Mouse (Mus musculus): ENCODE data around the gene Tanc1.

Tanc1 gene

GRCm38 (mm10) chr2:59648444-59648843 lies 36.6 kb downstream of the Tanc1 start:
- in situ Hi-C loops (cut with MboI), result no loop called here

- in situ Hi-C loops (cut with MboI), result no loop called here
These were observed 40.0 kb downstream of the Tanc1 start for GRCm38 (mm10) chr2:59651801-59652200.

DNA sequence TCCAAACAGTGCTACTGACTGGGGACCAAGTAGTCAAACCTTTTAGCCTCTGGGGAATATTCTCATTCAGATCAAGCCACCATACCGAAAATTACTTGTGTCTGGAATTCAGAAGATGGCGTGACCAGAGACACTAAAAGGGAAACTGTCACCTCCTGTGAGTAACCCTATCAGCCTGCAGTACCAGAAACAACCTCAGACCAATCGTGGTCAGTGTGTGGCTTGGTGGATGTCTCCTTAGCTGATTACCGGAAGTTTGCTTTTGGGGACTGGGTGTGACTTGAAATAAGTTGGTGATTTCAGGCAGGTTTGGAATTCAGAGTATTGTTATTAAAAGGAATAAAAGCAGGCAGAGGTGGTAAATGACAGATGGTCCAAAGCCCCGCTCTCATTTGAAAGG lies 40.9 kb downstream of the Tanc1 start:
- in situ Hi-C loops (cut with MboI), result no loop called here

- in situ Hi-C loops (cut with MboI), result no loop called here
These were observed 41.7 kb downstream of the Tanc1 start for GRCm38 (mm10) chr2:59653306-59654165.

DNA sequence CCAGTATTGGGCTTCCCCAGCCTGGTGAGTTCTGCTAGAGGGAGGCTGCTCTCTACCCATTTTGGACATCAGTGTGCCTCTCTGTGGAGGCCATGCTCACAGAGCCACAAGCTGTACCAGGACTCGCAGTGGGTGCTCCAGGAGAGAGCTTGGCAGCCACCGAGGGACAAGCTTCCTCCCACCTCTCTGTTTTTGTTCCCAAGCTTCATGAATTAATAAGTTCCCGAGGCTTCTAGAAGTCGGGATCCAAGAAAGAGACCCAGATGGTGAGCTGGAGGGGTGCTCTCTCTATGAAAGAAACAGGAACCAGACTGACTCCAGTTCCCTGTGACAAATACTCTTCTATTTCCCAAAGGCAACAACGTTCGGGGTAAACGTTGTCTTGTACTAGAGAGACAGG lies 43.6 kb downstream of the Tanc1 start:
- in situ Hi-C loops (cut with MboI), result no loop called here

DNA sequence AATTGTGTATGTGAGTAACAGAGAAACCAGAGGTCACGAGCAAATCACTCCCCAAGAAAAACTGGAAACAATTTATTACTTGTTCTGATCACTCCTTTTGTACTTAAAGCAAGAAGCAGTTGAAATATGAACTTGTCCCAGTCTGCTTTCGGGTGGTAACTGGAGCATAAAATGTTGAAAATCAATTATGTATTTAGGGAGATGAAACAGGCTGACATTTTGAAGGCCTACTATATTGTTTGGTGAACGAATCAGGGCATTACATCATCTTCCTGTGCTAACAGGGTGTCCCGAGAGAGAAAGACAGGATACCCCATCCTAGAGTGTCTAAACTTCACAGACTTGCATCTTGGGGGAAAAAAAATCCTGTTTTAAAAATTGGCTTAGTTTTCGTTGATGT lies 44.8 kb downstream of the Tanc1 start:
- in situ Hi-C loops (cut with MboI), result no loop called here

DNA sequence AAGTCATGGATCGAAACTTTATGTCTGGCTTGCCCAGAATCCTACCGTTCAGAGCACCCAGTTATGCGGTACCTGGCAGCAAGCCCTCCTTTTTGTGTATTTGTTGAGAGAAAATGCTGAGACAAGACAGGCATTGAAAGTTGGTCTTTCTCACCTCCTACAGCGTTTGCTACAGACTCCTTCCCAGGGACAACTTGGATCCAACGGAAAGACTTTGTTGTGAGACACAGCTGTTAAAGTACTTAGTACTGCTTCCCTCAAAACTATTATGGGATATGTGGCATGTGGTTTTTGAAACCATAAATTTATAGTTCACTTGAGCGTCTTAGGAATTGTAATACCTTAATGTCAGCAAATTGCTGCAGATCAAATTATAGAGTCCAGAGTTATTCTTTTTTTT lies 47.8 kb downstream of the Tanc1 start:
- in situ Hi-C loops (cut with MboI), result no loop called here

DNA sequence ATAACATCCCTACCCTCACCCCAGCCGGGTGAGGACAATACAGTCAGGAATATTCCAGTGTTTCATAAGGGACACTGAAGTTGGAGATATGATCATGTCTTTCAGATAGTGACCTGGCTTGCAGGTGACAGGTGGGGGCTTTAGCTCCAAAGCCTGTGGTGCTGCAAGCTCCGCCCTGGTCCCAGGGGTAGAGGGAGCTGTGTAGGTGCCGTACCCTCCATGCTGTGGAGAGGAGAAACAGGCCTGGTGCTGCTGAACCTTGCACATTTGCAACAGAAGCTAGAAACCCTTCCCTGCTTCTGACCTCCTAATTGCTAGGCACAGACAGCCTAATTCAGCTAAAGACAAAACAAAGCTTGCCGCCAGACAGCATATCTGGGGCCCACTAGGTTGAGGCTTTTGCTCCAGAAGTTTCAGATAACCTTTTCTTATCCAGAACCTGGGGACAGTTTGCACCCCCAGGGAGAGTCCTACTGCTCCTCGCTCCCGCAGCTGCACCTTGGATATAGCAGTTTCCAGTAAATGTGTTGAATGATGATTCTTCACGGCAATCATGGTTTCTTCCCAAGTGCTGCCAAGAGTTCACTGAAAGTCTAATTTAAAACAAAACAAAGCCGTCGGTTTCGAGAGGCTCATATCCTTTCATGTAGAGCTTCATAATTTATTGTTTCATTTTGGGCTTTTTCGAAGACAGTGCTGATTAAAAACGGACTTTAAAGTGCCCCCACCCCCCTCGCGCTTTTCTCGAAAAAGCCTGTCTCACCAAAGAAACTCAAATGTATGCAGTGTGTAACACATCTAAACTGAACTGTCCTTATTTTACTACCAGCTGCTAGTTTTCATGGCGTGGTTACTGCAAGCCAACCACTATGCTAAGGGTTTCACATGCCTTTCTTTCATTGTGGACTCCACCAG lies 49.3 kb downstream of the Tanc1 start:
- in situ Hi-C loops (cut with MboI), result no loop called here

GRCm38 (mm10) chr2:59664803-59665567 lies 53.1 kb downstream of the Tanc1 start:
- in situ Hi-C loops (cut with MboI), result no loop called here

DNA sequence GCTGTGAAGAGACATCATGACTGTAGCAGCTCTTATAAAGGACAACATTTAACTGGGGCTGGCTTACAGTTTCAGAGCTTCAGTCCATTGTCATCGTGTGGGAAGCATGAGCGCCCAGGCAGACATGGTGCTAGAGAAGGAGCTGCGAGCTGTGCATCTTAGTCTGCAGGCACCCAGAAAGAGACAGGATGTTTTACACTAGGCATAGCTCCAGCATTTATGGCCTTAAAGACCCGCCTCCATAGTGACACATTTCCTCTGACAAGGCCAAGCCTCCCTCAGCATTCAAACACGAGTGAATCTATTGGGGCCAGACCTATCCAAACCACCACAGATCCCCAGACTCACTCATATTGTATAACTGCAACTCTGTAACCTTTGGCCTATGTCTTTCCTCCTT lies 54.7 kb downstream of the Tanc1 start:
- in situ Hi-C loops (cut with MboI), result no loop called here

- in situ Hi-C loops (cut with MboI), result no loop called here
These were observed 58.5 kb downstream of the Tanc1 start for GRCm38 (mm10) chr2:59670087-59671060.

DNA sequence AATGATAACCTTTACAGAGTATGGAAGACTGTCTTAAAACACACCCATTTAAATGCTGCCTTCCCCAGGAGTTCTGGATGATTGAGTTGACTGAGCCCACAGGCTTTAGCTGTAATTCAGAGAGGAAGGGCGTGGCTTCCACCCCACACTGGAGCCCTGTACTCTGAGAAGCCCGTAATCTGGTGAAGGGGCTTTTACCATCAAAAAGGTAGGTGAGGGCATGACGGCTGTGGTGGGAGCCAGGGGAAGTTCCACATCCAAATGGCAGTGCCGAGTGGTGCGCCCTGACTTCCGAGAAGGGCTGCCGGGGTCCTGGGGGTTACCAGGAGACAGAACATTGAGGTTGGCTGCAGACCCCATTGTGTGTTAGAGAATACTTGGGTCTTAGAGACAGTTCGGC lies 59.8 kb downstream of the Tanc1 start:
- in situ Hi-C loops (cut with MboI), result no loop called here

DNA sequence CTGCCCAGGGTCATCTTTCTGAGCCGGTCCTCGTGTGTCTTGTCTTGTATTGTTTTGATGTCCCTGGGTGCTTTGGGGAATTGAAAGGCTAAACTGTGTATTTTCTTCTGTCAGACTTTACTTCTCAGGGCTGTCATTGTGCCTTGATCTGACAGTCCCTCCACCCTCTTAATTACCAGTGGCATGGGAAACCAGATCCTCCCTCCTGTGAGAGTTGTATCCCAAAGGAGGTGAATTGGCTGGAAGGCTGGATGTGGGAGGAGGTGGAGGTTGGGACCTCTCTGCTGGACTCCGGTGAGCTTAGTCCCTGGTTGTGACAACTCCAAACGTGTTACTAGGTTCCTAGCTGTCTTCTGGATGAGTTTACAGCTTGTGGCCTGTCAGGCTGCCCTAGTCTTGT lies 60.2 kb downstream of the Tanc1 start:
- in situ Hi-C loops (cut with MboI), result no loop called here

DNA sequence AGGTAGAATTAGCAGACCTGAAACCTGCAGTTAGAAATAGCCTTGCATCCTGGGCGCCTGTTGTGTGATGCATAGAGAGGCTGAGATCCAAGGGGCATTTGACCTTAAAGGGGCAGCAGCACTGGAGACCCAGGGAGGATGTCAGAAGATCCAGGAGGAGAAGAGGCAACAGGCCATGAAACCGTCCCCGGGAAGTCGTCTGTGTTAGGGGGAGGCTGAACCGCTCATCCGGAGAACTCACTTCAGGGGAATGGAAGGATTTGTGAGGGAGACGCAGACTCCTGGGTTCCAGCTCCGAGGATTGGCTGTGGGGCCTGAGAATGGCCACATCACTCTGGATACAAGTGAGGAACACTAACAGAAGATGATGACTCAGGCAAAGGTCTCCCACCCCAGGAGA lies 60.8 kb downstream of the Tanc1 start:
- in situ Hi-C loops (cut with MboI), result no loop called here

DNA sequence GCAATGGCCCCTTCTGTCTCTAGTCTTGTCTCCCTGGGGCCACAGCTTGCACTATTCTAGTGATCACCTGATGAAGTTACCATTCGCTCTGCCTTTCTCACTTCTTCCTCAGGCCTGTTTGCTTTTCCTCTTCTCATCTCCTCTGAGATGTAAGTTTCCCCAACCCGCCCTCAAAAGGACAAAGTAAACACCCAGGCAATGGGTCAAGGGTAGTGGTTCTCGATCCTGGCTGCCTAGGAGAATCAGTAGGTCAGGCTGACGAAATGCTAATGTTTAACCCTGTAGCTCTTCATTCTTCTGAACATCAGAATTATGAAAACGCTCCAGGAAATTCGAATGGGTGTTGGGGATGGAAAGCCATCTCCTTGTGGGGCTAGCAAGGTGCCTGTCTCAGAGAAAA lies 61.5 kb downstream of the Tanc1 start:
- in situ Hi-C loops (cut with MboI), result no loop called here

DNA sequence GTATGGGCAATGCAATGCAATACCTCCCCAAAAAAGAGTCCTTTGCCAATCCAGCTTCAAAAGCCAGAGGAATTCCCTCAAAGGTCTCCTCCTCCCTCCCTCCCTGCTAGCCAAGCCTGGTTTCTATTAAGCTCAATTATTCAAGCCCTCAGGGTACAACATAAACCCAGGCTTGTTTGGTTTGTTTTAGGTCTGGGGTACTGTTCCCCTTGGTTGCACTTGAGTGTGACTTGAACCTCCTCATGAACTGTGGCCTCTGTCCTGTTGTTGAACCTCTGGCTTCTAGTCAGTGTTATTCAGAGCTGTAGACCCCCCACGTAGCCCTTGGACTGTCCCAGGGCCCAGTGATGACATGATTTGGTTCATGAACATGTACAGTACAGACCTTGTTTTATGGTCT lies 62.0 kb downstream of the Tanc1 start:
- in situ Hi-C loops (cut with MboI), result no loop called here

- in situ Hi-C loops (cut with MboI), result no loop called here
These were observed 63.6 kb downstream of the Tanc1 start for GRCm38 (mm10) chr2:59675270-59675995.

GRCm38 (mm10) chr2:59676041-59676440 lies 64.2 kb downstream of the Tanc1 start:
- in situ Hi-C loops (cut with MboI), result no loop called here

- in situ Hi-C loops (cut with MboI), result no loop called here
These were observed 64.6 kb downstream of the Tanc1 start for GRCm38 (mm10) chr2:59676442-59676841.

DNA sequence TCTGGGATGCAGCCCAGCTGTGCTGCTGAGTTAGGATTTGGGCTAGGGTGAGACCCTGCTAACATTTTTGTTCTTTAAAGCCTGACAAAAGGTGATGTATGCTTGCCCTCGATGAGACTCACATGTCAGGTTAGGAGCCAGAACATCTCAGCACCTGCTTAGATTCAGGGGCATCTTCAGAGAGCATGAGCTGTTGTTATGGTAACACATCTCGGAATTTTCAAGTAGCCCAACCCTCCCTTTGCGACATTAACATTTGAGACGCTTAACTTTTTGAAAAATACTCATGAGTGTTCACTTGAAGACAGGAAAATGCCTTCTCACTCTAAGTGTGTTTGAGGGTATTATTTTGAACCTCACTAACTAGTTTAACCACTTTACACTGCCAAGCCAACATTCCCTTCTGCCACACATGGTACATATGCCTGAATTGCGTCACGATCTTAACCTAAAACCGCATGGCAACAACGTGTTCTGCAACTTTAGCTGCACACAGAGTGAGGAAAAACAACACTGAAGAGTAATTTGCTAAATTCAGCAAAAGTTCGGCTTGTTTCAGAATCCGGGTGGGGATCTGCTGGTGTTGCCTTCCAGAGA lies 67.7 kb downstream of the Tanc1 start:
- in situ Hi-C loops (cut with MboI), result no loop called here

Measured in mature B cell (primary cell).